Mouse (Mus musculus) heart, embryonic 16.5 days (tissue): ENCODE measurements at regions not wholly inside any gene's neighbourhood (a gene's known extent, or its start where the extent isn't known, plus 50 kb on each side); places are given as distances from the start of the nearest gene placed in this dataset.
A peak's percentile ranks its signal among the peaks of the same experiment; 100 is the strongest.

Source experiments
- ATAC-seq: fragments of 200-750 bp; cut with Nextera tagmentation; replicated peaks from 2 replicates; pipeline ENCODE4 v1.8.0; 2017; ENCODE audit warnings: moderate number of reproducible peaks; ENCODE audit not compliant: insufficient read depth, low FRiP score; ENCODE audit errors: extremely low read depth
- H3K27ac ChIP-seq: fragments of 300-500 bp; sonication (generic); 2 replicates; pipeline ENCODE4 v1.5.1; 2014; ENCODE audit warnings: mild to moderate bottlenecking, low read length, control low read depth, moderate library complexity
- H3K27me3 ChIP-seq: fragments of 300-500 bp; sonication (generic); 2 replicates; pipeline ENCODE4 v1.6.1; 2014; ENCODE audit warnings: low read length, mixed read lengths; ENCODE audit not compliant: control insufficient read depth, insufficient read depth
- H3K36me3 ChIP-seq: fragments of 300-500 bp; sonication (generic); 2 replicates; pipeline ENCODE4 v1.6.1; 2014; ENCODE audit not compliant: control insufficient read depth, insufficient read depth
- H3K4me1 ChIP-seq: fragments of 300-500 bp; sonication (generic); 2 replicates; pipeline ENCODE4 v1.6.1; 2014; ENCODE audit warnings: low read length, mixed read lengths; ENCODE audit not compliant: control insufficient read depth, insufficient read depth
- H3K4me2 ChIP-seq: fragments of 300-500 bp; sonication (generic); 2 replicates; pipeline ENCODE4 v1.6.1; 2014; ENCODE audit warnings: low read depth, mild to moderate bottlenecking, control low read depth, low read length
- H3K4me3 ChIP-seq: fragments of 300-500 bp; sonication (generic); 2 replicates; pipeline ENCODE4 v1.5.1; 2014; ENCODE audit warnings: mild to moderate bottlenecking, control low read depth, low read length
- H3K9ac ChIP-seq: fragments of 300-500 bp; sonication (generic); 2 replicates; pipeline ENCODE4 v1.6.1; 2014; ENCODE audit warnings: low read length, control low read depth
- H3K9me3 ChIP-seq: fragments of 300-500 bp; sonication (generic); replicated peaks from 2 replicates; pipeline ENCODE4 v1.6.1; 2016; ENCODE audit warnings: low read length; ENCODE audit not compliant: control insufficient read depth
- WGBS: fragments of 180-500 bp; shearing (Covaris S2); extraction: QIAGEN DNeasy Blood & Tissue Kit; methylation state at CpG from one replicate; pipeline ENCODE4 v1.1.7; 2014; 5-methylcytosine and 5-hydroxymethylcytosine counted together

- Histone ChIP-seq H3K9ac (no peak overlapping the region), H3K36me3 (no peaks in the 10 kb centered on the region), H3K4me3 (no peak overlapping the region), H3K9me3 (no peaks in the 10 kb centered on the region), H3K27me3 (no peaks in the 10 kb centered on the region), H3K4me2 (no peak overlapping the region), H3K4me1 (no peaks in the 10 kb centered on the region), H3K27ac (no peak overlapping the region)
- ATAC-seq, result no peak
- 65% methylated on average over 7 of the region's 7 CpGs for WGBS
Measured at GRCm38 (mm10) chr17:45326173-45326572, 107.4 kb downstream of the Cdc5l start.

GRCm38 (mm10) chr17:45322842-45323241 is 110.7 kb downstream of the Cdc5l start:
- H3K27ac ChIP-seq, result no peak overlapping the region
- WGBS, result 56% methylated on average over 8 of the region's 8 CpGs
- no peak for ATAC-seq
- H3K4me1 ChIP-seq, result no peaks in the 10 kb centered on the region
- H3K4me3 ChIP-seq, result no peak overlapping the region
- H3K27me3 ChIP-seq, result no peaks in the 10 kb centered on the region
- H3K9ac ChIP-seq, result no peak overlapping the region
- no peak overlapping the region for H3K4me2 ChIP-seq
- H3K36me3 ChIP-seq, result no peaks in the 10 kb centered on the region
- H3K9me3 ChIP-seq, result no peaks in the 10 kb centered on the region

- H3K36me3 ChIP-seq, result no peaks in the 10 kb centered on the region
- no peaks in the 10 kb centered on the region for H3K9me3 ChIP-seq
- no peak overlapping the region for H3K9ac ChIP-seq
- H3K4me3 ChIP-seq, result no peak overlapping the region
- H3K4me1 ChIP-seq, result no peaks in the 10 kb centered on the region
- H3K27me3 ChIP-seq, result no peaks in the 10 kb centered on the region
- peak overlapping the region; percentile 9; the same call in 1 of the 2 replicates for H3K4me2 ChIP-seq
- ATAC-seq, result no peak
- 66% methylated on average over 7 of the region's 7 CpGs for WGBS
- no peak overlapping the region for H3K27ac ChIP-seq
Measured at GRCm38 (mm10) chr17:45320074-45320473, 113.5 kb downstream of the Cdc5l start.

GRCm38 (mm10) chr17:45318211-45319076 is 115.1 kb downstream of the Cdc5l start:
- no peak for ATAC-seq
- 74% methylated on average over 25 of the region's 25 CpGs for WGBS
- Histone ChIP-seq H3K36me3 (no peaks in the 10 kb centered on the region), H3K4me2 (no peak overlapping the region), H3K4me3 (no peak overlapping the region), H3K27ac (no peak overlapping the region), H3K4me1 (no peaks in the 10 kb centered on the region), H3K9me3 (0 out of 2 replicates have a peak, but pooled peaks cover 2% of the 10 kb centered on the region), H3K27me3 (no peaks in the 10 kb centered on the region), H3K9ac (no peak overlapping the region)

GRCm38 (mm10) chr17:45312510-45313266 is 120.8 kb downstream of the Cdc5l start:
- Histone ChIP-seq H3K9ac (no peak overlapping the region), H3K4me2 (no peak overlapping the region), H3K4me3 (no peak overlapping the region), H3K4me1 (no peaks in the 10 kb centered on the region), H3K27me3 (no peaks in the 10 kb centered on the region), H3K27ac (no peak overlapping the region), H3K36me3 (no peaks in the 10 kb centered on the region), H3K9me3 (peaks cover 8% of the 10 kb centered on the region; the same call in 1 of the 2 replicates)
- ATAC-seq, result no peak
- 61% methylated on average over 5 of the region's 5 CpGs for WGBS

GRCm38 (mm10) chr17:45306506-45306905 is 127.0 kb downstream of the Cdc5l start:
- Histone ChIP-seq H3K27me3 (no peaks in the 10 kb centered on the region; the same call in 1 of the 2 replicates), H3K9me3 (peaks cover 5% of the 10 kb centered on the region; the same call in 1 of the 2 replicates), H3K4me1 (no peaks in the 10 kb centered on the region), H3K27ac (no peak overlapping the region), H3K9ac (no peak overlapping the region), H3K4me2 (no peak overlapping the region), H3K36me3 (no peaks in the 10 kb centered on the region), H3K4me3 (no peak overlapping the region)
- no peak for ATAC-seq
- 61% methylated on average over 7 of the region's 7 CpGs for WGBS

- no peak overlapping the region for H3K4me2 ChIP-seq
- 78% methylated on average over 6 of the region's 6 CpGs for WGBS
- H3K4me1 ChIP-seq, result no peaks in the 10 kb centered on the region
- no peaks in the 10 kb centered on the region; the same call in 1 of the 2 replicates for H3K27me3 ChIP-seq
- no peak for ATAC-seq
- H3K9ac ChIP-seq, result no peak overlapping the region
- H3K4me3 ChIP-seq, result no peak overlapping the region
- H3K9me3 ChIP-seq, result no peaks in the 10 kb centered on the region
- no peaks in the 10 kb centered on the region for H3K36me3 ChIP-seq
- H3K27ac ChIP-seq, result no peak overlapping the region
Measured at GRCm38 (mm10) chr17:45303183-45303582, 130.4 kb downstream of the Cdc5l start.

GRCm38 (mm10) chr17:45298355-45298754 is 135.2 kb downstream of the Cdc5l start:
- H3K4me1 ChIP-seq, result no peaks in the 10 kb centered on the region
- no peak overlapping the region for H3K4me2 ChIP-seq
- ATAC-seq, result peak; percentile 72

GRCm38 (mm10) chr17:45297860-45298259 is 135.7 kb downstream of the Cdc5l start:
- ATAC-seq, result no peak

More at GRCm38 (mm10) chr17:45298355-45298754, 135.2 kb downstream of the Cdc5l start:
- no peaks in the 10 kb centered on the region for H3K36me3 ChIP-seq
- H3K27me3 ChIP-seq, result no peaks in the 10 kb centered on the region
- H3K4me3 ChIP-seq, result no peak overlapping the region
- no peaks in the 10 kb centered on the region for H3K9me3 ChIP-seq
- no peak overlapping the region for H3K9ac ChIP-seq
- 21% methylated on average over 4 of the region's 4 CpGs for WGBS
- no peak overlapping the region for H3K27ac ChIP-seq

More at GRCm38 (mm10) chr17:45297860-45298259, 135.7 kb downstream of the Cdc5l start:
- WGBS, result 64% methylated on average over 3 of the region's 3 CpGs
- no peak overlapping the region for H3K27ac ChIP-seq
- H3K4me1 ChIP-seq, result no peaks in the 10 kb centered on the region
- H3K36me3 ChIP-seq, result no peaks in the 10 kb centered on the region
- no peak overlapping the region for H3K4me2 ChIP-seq
- H3K27me3 ChIP-seq, result no peaks in the 10 kb centered on the region
- H3K9ac ChIP-seq, result no peak overlapping the region
- H3K4me3 ChIP-seq, result no peak overlapping the region
- H3K9me3 ChIP-seq, result no peaks in the 10 kb centered on the region
